Mouse (Mus musculus) CD8-positive naive resting alpha-beta T cell, adult 2 months (primary cell): Measurements from ENCODE around the gene Zfp385b.

Experiments
- DNase-seq, 2 experiments: peaks; one replicate each; pipeline ENCODE4 v3.0.0; 2022; ENCODE audit warnings: low read depth in 2 of 2, low spot score in 2 of 2

The Zfp385b gene

DNA sequence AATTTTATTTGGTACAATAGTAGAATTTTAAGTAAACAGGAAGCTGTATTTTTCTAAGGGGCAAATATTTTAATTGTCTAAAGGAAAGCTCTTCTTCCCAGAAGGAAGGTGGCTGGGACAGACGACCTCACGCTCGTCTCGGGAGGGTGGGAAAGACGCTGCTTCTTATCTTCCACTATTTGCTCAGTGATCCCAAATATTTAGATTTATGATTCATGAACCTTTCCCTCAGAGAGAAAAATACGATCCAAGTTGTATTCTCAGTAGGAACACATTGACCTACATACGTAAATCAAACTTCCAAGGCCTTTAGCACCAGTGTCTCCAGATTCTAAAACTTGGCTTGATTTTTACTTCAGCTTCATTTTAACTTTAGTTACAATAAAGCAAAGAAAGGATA lies 226.0 kb downstream of the Zfp385b start:
- no peak for DNase-seq

DNA sequence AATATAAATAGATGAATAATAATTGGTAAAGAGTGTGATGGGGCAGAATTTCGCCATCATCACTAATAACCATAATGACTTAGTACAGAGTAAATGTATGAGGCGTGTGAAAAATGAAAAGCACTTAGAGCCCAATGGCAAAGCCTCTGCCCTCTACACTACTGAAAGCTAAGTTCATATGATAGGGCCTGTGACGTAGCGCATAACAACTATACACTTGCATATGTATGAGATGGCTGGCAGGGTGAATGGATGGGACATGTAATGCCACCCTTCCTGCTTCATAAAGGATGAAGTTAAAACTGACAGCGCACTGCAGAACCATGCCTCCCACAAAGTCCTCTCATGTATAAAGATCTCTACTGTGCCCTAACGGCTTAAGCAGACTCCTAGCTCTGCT lies 226.9 kb downstream of the Zfp385b start:
- no peak for DNase-seq

DNA sequence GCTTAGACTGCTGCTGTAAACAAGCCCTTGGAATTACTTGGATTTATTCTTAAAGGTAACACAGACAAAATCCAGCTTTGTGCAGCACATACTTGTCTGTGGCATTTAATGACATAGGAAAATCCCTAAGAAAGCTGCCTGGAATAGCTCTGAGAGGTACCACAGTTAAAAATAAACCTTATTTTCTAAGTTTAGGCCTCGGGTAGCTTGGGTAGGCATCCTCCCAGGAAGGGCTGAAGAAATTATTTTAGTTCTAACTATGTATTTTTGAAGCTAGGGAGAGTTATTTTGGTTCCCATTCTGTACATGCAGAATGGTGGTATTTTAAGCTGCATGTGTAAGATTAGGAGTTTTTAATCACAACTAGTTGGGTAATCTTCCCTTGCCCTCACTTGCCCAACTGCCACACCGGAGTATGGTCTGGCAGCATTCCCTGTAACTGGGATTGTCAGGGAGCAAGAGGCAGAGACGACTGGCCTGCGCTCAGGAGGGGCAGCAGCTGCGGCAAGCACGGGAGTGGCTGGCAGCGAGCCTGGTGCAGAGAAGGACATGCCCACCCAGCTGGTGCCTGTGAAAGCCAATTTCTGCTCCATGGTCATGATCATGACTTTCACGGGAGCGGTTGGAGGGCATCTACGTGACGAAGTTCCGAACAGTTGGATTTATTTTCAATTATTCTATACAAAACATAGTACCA lies 230.1 kb downstream of the Zfp385b start:
- no peak for DNase-seq

DNA sequence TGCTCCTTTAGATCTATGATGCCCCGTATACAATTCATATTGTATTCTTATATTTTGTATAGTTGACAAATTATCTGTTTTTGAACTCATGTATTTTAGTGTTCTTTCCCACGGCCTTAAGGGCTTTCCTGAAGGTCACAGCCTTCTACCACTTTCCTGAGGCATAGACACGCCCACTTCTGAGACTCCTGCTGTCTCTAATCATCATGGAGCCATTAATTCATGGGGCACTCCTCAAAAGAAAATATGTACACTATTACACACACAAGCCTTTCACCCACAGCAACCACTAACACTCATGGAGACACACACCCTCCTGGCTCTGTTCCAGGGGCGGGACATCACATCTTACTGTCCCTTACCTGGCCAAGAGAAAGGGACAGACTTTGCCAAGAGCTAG lies 232.1 kb downstream of the Zfp385b start:
- no peak for DNase-seq

DNA sequence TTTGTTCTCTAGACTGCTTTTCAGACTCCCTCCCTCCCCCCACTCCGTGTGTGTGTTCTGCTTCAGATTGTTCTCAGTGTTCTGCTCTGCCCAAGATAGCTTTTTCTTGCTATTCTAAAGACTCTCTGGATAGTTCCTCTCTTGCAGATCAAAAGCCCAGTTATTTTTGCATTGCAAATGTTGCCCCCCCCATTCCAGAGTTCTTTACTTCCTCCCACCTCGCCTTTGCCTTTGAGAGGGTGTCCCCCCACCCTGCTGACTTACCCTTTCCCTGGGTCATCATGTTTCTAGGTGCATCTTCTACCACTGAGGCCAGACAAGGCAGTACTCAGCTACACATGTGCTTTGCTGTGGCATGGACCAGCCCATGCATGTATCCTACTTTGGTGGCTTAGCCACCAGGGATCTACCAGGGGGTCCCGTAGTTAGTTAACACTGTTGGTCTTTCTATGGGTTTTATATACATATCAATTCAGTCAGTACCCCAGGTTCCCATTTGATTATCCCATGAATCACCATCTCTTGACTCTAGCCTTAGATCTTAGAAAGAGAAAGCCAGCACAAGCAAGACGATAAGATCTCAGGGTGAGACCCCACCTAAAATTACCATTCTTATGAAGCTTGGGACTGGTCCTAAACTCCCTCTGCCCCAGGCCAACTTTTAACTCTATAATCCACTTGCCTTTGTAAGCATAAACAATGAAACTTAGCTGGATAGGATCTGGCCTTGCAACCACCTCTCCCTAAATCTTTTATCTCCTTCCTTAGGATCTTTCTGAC lies 232.7 kb downstream of the Zfp385b start:
- DNase-seq: no peak

DNA sequence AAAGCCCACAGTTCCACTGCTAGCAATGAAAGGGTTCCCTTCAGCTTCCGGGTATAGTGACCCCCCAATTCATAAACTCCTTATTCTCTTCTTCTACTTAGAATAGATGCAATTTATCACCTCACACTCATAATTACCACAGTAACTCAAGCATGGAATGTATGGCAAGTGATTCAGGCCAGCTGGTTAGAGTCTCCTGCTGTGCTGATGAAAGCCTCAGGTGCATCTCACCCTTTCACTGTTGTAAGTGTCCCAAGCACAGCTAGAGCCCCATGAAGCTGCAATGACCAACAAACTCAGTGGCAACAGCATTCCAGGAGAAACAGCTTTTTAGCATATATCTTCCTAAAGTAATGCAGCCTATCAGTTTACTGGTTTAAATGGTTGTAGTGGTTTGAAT lies 235.9 kb downstream of the Zfp385b start:
- DNase-seq: no peak

DNA sequence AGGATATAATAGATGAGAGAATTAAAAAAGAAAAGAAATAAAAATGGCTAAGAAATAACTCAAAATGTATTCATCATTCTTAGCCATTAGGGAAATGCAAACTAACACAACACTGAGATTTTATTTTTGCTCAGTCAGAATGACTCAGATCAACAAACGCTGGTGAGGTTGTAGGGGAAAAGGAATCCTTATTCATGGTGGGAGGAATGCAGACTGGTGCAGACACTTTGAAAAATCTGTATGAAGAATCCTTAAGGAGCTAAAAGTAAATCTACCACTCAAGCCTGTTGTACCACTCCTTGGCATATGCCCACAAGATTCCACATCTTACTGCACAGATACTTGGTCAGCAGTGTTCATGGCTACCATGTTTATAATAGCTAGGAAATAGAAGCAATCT lies 242.9 kb downstream of the Zfp385b start:
- DNase-seq: no peak

DNA sequence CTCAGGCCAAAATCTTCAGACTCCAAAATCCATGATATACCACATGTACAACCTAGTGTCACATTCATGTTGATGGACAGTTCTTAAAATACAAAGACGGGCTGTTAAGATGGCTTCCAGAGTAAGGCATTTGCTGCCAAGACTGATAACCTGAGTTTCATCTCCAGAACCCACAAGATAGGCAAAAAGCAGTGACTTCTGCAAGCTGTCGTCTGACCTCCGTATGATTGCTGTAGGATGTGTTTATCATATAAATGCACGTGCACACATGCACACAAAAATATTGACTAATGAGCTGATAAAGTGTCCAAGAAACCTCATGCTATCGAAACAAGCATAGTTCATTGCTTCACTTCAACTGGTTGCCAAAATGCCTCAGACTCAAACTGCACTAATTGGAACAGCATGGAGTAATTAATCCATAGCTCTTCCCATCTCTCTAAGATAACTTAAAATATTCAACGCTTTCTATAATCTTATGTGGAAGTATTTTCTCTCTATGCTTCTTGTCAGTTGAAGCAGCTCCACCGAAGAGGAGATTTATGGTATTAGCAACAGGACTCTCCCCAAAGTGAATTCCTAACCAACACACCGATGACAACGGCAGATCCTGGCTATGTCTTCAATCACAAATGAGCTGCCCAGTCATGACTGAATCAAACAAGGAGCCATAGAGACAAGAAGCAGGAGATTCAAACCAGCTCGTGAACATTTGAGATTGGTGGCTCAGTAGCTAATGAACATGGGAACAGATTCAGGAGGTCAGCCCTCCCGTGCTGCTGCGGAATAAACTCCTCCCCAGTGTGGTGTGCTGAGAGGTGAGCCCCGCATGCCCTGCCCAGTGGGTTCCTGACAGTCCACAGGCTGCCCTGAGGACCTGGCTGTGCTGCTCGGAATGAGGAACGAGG lies 251.7 kb downstream of the Zfp385b start:
- no peak for DNase-seq

DNA sequence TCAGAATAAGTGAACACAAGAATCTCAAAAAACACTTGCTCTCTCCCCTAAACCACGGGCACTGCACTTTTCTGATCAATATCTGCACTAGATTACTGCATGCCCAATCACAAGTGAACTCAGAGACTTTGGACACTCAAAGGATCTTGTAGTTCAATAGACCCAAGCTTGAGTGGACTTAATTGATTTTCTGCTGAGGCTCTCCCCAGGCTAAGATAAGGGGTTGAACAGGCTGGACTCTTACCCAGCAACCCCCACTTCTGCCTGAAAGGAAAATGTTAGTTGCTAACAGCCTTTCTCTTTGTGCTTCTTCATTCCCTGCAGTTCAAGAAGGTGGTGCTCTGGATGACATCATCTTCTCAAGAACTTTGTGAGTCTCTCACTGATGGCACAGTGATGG lies 255.7 kb downstream of the Zfp385b start:
- DNase-seq: no peak

DNA sequence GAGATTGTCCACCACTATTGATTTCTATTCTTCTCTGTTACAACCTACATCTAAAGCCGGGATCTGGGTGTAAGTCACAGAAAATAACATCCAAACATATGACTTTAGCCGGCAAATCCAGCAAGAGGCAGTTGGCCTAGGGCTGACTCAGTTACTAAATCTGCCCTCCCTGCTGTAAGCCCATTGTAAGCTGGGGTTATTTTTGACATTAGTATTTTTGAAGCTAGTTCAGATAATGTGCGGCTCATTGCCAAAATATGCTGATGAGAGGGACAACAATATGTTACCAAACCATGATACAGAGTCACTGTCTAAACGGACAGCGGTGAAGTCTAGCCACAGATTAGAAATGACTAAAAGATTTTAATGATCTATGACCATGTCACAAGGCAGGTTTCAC lies 257.5 kb downstream of the Zfp385b start:
- no peak for DNase-seq

DNA sequence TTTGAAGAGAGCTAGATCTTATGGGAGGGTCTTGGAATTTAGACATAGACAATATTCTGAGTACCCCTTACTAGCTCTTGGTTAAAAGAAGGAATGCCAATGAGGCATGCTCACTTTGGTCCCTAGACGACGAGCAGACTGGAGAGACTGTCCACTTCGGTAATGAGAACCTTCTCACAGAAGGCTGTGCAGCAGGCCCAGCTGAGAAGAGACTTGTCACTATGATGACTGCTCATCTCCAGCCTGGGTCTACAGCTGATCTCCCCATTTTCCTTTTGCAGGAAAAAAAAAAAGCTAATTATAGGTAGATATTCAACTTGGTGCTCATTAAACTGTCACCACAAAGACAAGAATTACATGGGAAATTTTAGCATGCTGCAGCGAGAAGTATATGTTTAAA lies 262.5 kb downstream of the Zfp385b start:
- DNase-seq: no peak

DNA sequence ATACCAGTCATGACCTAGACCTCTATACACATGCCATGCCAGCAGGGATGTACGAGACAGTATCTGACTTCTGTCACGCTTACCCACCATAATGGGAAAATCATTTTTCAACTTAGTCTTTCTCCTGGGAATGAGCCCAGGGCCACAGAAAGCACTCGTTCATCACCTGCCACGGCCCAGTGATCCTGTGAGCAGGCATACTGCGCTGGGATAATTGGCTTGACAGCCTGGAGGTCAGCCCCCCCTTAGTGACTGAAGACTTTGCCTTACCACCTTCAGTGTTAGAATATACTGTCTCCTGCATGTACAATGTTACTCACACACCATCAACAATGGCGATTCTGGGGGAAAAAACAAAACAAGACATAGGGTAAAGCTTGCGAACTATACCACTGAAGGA lies 263.5 kb downstream of the Zfp385b start:
- DNase-seq: no peak

DNA sequence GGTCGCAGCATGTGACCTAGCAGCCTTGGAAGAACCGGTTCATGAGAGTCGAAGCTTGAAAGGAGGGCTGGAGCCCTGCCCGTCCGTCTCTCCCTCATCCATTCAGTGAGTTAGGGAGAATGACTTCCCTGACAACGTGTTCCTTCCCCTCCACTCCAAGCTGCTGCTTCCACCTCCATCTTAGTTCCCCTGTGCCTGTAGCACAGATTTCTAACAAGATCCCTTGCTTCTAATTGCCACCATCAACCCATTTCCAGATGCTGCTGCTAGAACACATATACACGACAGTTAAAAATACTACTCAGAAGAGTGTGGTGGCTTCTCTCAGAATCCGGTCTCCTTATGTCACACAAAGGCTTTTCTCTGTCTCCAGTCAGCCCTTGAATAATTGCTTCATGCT lies 266.8 kb downstream of the Zfp385b start:
- no peak for DNase-seq

DNA sequence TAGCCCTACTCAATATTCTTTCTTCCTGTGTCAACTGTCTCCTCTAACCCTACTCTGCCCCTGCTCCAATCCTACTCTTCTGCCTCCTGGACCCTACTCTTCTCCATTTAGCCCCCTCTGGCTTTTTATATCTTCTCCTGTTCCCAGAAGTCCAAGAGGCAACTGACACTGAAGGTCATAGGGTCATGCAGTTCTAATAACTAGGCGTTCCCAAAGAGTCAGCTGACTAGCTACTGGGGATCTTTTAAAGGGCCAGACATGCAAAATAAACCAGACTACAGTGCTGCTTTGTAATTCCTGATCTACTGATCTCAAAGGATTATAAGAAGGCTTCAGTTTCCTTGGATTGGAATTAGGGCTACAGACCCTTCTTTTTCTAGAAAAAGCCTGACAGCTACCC lies 276.1 kb downstream of the Zfp385b start:
- no peak for DNase-seq

DNA sequence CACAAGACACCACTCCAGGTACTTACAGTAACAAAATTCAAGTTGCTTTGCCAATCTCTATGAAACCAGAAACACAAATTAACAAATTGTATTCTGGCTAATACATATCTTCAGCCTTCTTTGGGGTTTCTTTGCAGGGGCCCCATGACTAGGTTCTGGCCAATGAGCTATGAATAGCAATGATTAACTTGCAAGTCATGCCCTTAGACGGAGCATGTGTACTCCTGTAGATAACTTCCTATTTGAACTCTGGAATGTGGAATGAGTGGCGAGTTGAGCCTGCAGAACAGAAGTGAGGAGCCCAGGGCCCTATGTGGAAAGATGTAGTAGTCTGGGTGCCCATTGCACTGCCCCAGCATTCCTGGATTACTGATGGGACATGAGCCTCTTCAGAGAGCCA lies 276.8 kb downstream of the Zfp385b start:
- DNase-seq: no peak

DNA sequence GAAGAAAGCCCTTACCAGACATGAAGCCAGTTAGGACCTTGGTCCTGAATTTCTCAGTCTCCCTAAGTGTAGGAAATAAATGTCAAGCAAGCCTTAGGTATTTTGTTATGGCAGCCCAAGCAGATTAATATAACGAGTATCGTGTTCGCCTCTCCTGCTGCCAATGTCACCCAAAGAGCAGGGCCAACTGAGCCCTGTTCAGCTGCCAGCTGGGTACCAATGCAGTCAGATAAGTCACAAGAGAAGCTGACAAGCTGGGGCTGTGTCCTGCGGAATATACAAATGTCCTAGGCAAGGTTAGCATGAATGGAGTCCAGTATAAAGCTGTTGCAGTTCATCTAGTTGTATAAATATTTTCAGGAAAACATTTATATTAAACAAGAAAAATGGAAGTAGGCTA lies 277.8 kb downstream of the Zfp385b start:
- DNase-seq: no peak

DNA sequence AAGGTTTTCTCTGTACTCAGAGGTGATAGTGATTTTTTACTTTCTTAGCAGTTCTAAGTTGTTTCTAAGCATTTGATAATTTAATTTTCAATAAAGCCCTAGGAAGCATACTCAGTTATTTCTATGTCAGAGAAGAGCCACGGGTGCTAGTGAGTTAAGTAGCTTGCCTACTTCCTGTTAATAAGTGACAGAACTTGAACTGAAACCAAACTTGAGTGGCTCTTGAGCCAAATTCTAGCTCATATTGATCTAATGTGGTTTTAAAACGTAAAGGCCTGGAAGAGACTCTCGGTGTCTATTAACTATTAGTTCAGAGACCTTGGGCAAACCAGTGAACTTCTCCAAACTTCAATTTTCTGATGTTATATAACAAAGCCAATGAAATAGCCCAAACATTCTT lies 278.6 kb downstream of the Zfp385b start:
- DNase-seq: no peak

DNA sequence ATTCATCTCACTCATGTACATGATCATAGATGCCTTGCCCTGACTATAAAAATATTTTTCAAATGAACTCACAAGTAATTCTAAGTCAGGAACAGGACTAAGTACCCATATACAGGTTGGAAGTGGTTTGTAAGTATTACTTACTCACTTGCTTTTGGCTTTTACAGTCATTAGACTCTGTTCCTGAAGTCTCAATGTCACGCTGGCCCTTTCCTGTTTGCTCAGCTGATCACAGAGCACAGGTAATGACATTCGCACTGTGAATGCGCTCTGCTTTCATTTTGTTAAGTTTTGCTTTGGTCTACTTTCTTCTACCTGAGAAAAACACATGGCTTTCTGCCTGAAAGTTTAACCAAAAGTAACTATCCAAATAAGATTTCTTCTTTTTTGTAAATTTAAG lies 282.9 kb downstream of the Zfp385b start:
- DNase-seq: no peak

DNA sequence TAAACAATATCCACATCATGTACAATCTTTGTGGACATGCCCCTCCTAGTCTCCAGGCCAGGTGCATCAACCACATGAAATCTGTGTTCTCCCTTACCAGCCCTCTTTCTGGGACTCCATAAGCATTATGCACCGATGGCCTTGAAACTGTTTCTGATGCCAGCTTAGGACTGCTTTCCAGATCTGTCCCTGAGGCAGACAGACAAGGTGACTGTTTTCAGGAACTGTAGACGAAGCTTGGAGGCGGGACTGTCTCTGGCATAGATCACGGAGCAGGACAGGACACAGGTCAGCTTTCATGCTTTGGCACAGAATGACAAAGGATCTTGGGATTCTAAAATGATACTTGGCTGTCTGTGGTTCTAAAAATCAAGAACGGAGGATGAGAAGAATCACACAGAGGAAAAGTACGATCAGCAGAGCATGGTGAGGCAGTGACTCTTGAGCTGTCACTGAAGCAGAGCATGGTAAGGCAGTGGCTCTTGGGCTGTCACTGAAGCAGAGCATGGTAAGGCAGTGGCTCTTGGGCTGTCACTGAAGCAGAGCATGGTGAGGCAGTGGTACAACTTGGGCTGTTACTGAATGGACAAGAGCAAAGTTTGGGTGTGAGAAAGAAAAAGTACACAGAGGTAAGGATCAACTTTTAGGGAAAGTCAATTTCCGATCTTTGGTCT lies 291.2 kb downstream of the Zfp385b start:
- no peak for DNase-seq

DNA sequence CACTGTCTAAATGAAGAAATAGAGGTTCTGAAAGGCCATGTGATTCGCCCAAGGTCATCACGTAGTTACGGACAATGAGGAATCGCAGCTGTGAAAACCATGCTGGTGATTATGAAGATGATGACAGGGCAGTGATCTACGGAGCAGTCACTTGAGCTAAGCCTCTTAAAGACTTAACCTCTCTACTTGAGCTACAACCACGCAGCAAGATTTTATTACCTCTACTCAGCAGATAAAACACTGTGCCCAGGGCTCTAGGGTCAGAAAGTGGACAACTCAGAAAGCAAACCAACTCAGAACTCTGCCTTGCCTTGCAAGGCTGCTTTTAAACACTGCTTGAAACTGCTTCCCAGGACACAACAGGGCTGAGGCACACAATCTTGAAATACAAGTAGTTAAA lies 291.8 kb downstream of the Zfp385b start:
- DNase-seq: no peak

DNA sequence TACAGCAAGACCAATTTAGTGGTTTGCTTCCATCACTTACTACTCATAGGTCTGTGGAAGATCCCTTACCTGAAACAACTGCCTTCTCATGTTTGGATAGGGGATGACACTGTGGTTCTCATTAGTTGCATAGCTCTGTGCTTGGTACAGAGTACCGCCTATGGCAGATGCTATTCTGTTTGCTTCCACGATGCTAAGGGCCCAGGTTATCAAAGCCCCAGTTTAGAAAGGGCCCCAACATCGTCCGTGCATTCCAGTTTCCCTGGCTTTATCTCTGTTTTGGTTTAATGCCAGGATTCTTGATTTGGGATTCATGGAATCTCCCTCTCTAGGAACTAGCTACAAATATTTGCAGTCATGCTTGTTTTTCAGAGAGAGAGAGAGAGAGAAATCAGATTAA lies 292.6 kb downstream of the Zfp385b start:
- DNase-seq: no peak
